Mouse (Mus musculus): ENCODE data around the gene Hfe. TPM values are rescaled to one million over a fixed set of nuclear protein-coding genes. Genes with fewer than 3 reads are reported as not detected.
"Not testable (repeated sequence)": the region's sequence is repeated elsewhere in the genome, so short reads cannot be mapped to it uniquely, and the experiment has no call there.

Hfe gene
- polyA plus RNA-seq, 1 experiment = 9.8 TPM

DNA sequence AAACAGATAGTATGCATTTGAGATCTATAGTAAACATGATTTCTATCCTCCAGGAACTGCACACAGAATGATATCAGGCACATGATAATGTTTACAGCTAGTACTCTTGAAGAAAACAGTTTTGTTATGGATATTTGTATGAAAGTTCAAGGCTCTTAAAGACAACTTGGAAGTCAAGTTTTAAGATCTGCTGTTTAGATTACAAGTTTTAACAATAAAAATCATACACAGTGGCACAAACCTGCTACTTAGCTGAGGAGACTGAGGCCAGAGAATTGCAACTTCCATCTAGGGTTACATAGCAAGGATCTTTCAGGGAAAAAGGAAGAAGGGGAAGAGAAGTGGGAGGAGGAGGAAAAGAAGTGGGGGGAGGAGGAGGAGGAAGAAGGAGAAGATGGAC, 44.3 kb upstream of the Hfe start:
- H3K4me3 ChIP-seq (ENCODE audit: control insufficient read depth, insufficient read depth, low read length) = no peak overlapping the region
- H3K4me1 ChIP-seq (replicated peaks; ENCODE audit: control insufficient read depth, insufficient read depth, low read length) = peaks cover 3% of the 10 kb centered on the region
- no peak overlapping the region for H3K27ac ChIP-seq (ENCODE audit: control insufficient read depth, insufficient read depth, low read length)
- no peak for TF ChIP-seq POLR2A (IDR thresholded peaks at IDR 0.05; ENCODE audit: control insufficient read depth, extremely low read depth, insufficient read depth, low read length, poor library complexity)
- TF ChIP-seq CTCF (IDR thresholded peaks at IDR 0.05; ENCODE audit: borderline replicate concordance, control insufficient read depth, extremely low read depth, insufficient read depth, low read length, poor library complexity) = no peak
- no peaks in the 10 kb centered on the region for H3K36me3 ChIP-seq (ENCODE audit: control insufficient read depth, insufficient read depth, low read length)
- DNase-seq = no peak
- no peaks in the 10 kb centered on the region for H3K27me3 ChIP-seq (ENCODE audit: control insufficient read depth, insufficient read depth, low read length)

DNA sequence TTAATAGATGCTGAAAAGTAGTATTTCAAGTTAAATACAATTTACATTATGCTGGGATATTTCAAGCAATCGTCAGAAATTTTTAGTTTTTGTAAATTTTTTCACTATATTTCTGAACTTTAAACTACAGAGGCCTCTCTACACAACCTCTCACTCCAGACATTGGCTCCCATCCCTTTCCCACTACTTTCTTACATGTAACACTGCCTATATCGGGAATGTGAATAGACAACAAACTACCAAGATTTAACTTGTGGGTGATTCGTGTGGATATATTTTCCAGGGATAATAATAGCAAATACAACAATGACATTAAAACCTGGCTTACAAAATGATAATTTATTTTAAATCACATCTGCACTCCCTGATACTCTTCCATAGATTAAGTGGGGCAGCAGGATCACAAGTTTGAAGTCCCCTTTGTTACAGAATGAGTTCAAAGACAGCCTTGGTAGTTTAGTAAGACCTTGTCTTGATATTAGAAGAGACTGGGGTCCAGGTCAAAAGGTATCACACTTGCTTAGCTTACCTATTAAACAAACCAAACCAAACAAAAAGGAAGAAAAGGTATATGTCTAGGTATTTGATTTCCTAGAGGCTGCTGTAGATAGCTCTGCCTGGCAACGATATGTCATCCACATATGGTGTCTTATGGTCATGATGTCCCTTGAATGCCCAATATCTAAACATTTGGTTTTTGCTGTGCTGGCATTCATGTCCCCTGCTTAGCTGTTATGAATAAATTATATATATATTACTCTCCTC, 42.8 kb upstream of the Hfe start:
- H3K27me3 ChIP-seq (ENCODE audit: control insufficient read depth, insufficient read depth, low read length) = no peaks in the 10 kb centered on the region
- TF ChIP-seq CTCF (IDR thresholded peaks at IDR 0.05; ENCODE audit: borderline replicate concordance, control insufficient read depth, extremely low read depth, insufficient read depth, low read length, poor library complexity) = no peak
- no peak for TF ChIP-seq POLR2A (IDR thresholded peaks at IDR 0.05; ENCODE audit: control insufficient read depth, extremely low read depth, insufficient read depth, low read length, poor library complexity)
- DNase-seq = no peak
- no peak overlapping the region for H3K27ac ChIP-seq (ENCODE audit: control insufficient read depth, insufficient read depth, low read length)
- H3K36me3 ChIP-seq (ENCODE audit: control insufficient read depth, insufficient read depth, low read length) = no peaks in the 10 kb centered on the region
- H3K4me3 ChIP-seq (ENCODE audit: control insufficient read depth, insufficient read depth, low read length) = no peak overlapping the region
- WGBS = 70% methylated on average over 4 of the region's 4 CpGs
- peaks cover 3% of the 10 kb centered on the region for H3K4me1 ChIP-seq (replicated peaks; ENCODE audit: control insufficient read depth, insufficient read depth, low read length)

DNA sequence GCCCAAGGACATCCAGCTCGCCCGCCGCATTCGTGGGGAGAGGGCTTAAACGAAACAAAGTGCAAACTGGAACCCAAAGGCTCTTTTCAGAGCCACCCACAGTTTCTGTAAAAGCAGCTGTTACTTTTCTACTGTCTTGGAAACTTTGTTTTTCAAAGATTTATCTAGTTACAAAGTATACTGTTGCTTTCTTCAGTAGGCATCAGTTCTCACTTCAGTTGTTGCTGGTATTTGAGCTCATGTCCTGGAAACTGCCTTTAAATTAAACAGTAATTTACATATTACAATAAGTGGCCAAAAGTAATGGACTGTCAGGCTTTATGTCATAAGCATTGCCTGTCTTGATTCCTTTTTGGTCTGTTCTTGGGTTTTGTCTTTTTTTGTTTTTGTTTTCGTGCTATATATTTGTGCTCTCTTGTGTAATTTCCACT, 42.1 kb upstream of the Hfe start:
- H3K4me3 ChIP-seq (ENCODE audit: control insufficient read depth, insufficient read depth, low read length) = no peak overlapping the region
- TF ChIP-seq POLR2A (IDR thresholded peaks at IDR 0.05; ENCODE audit: control insufficient read depth, extremely low read depth, insufficient read depth, low read length, poor library complexity) (no peak), CTCF (IDR thresholded peaks at IDR 0.05; ENCODE audit: borderline replicate concordance, control insufficient read depth, extremely low read depth, insufficient read depth, low read length, poor library complexity) (no peak)
- no peaks in the 10 kb centered on the region for H3K27me3 ChIP-seq (ENCODE audit: control insufficient read depth, insufficient read depth, low read length)
- H3K4me1 ChIP-seq (replicated peaks; ENCODE audit: control insufficient read depth, insufficient read depth, low read length) = peaks cover 3% of the 10 kb centered on the region
- 9% methylated on average over 6 of the region's 6 CpGs for WGBS
- peak overlapping the region; percentile 15; the same call in 1 of the 2 replicates for H3K27ac ChIP-seq (ENCODE audit: control insufficient read depth, insufficient read depth, low read length)
- H3K36me3 ChIP-seq (ENCODE audit: control insufficient read depth, insufficient read depth, low read length) = no peaks in the 10 kb centered on the region
- no peak for DNase-seq

DNA sequence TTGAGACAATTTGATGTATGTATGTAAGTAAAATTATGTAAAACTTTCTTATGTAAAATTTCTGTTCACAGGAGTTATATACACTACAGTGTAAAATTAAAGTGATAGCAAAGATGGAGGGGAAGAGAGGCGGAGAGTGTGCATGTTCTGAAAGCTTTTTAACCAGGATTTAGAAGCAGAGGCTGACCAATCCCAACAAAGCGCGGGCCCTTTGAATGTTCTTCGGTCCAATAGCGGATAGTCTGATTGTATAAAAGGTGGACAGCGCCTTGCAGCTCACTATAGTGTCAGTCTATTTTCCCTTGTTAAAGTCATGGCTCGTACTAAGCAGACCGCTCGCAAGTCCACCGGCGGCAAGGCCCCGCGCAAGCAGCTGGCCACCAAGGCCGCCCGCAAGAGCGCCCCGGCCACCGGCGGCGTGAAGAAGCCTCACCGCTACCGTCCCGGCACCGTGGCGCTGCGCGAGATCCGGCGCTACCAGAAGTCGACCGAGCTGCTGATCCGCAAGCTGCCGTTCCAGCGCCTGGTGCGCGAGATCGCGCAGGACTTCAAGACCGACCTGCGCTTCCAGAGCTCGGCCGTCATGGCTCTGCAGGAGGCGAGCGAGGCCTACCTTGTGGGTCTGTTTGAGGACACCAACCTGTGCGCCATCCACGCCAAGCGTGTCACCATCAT, 41.5 kb upstream of the Hfe start, which contains the start of gene Hist1h3b:
TSS of gene Hist1h3b (plus strand) at position 201 of the 675 bp plus-strand sequence.
- not testable (repeated sequence) for H3K36me3 ChIP-seq (ENCODE audit: control insufficient read depth, insufficient read depth, low read length); H3K27me3 ChIP-seq (ENCODE audit: control insufficient read depth, insufficient read depth, low read length); H3K4me1 ChIP-seq (replicated peaks; ENCODE audit: control insufficient read depth, insufficient read depth, low read length)
- peak within 1 kb of the TSS; percentile 41 for H3K4me3 ChIP-seq (ENCODE audit: control insufficient read depth, insufficient read depth, low read length)
- DNase-seq = peak; percentile 87
- peak within 1 kb of the TSS; percentile 86 for H3K27ac ChIP-seq (ENCODE audit: control insufficient read depth, insufficient read depth, low read length)
- under 1% methylated on average over 20 of the region's 47 CpGs for WGBS

DNA sequence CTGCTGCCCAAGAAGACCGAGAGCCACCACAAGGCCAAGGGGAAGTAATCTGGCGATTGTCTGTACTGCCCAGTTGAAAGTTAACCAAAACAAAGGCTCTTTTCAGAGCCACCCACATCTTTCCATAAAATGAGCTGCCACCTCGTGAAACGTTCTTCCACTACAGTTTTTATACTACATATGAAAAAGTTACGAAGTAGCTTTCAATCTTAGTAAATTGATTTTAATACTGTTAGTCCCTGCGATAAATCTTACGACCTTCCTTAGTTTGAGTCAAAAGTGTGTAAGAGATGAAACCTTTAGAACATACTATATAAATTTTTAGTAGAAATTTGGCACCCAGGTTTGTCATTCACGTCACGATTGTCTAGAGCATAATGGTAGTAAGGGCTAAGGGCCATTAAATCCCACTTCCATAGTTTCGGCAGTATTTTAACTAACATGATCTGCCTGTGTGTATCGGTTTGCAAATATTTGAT, 40.9 kb upstream of the Hfe start:
- H3K4me1 ChIP-seq (replicated peaks; ENCODE audit: control insufficient read depth, insufficient read depth, low read length) = 0 out of 2 replicates have a peak, but pooled peaks cover 2% of the 10 kb centered on the region
- peak overlapping the region; percentile 41 for H3K4me3 ChIP-seq (ENCODE audit: control insufficient read depth, insufficient read depth, low read length)
- WGBS = under 1% methylated on average over 11 of the region's 11 CpGs

DNA sequence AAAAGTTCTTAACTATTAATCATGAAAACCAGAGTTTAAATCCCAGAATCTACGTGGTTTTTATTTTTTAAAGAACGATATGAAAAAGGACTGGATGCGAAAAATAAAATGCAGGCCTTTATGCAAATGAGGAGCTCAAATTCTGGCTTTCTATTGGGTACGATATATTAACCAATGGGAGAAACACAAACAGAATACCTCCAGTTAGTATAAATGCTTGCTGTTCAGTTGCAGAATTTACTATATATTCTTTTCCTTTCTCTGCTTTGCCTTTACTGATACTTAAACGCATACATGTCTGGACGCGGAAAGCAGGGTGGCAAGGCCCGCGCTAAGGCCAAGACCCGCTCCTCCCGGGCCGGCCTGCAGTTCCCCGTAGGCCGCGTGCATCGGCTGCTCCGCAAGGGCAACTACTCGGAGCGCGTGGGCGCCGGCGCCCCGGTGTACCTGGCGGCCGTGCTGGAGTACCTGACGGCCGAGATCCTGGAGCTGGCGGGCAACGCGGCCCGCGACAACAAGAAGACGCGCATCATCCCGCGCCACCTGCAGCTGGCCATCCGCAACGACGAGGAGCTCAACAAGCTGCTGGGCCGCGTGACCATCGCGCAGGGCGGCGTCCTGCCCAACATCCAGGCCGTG, 40.3 kb upstream of the Hfe start, which contains the start of gene Hist1h2ab:
TSS of gene Hist1h2ab (plus strand) at position 288 of the 639 bp plus-strand sequence.
- peak; percentile 63 for DNase-seq
- not testable (repeated sequence) for H3K4me1 ChIP-seq (replicated peaks; ENCODE audit: control insufficient read depth, insufficient read depth, low read length); H3K27me3 ChIP-seq (ENCODE audit: control insufficient read depth, insufficient read depth, low read length); H3K36me3 ChIP-seq (ENCODE audit: control insufficient read depth, insufficient read depth, low read length)
- H3K27ac ChIP-seq (ENCODE audit: control insufficient read depth, insufficient read depth, low read length) = peak within 1 kb of the TSS; percentile 86
- WGBS = under 1% methylated on average over 32 of the region's 47 CpGs
- 0 out of 2 replicates have a peak, but pooled peaks have one; percentile 10 for TF ChIP-seq CTCF (IDR thresholded peaks at IDR 0.05; ENCODE audit: borderline replicate concordance, control insufficient read depth, extremely low read depth, insufficient read depth, low read length, poor library complexity)
- peak; percentile 60; the same call in 1 of the 2 replicates for TF ChIP-seq POLR2A (IDR thresholded peaks at IDR 0.05; ENCODE audit: control insufficient read depth, extremely low read depth, insufficient read depth, low read length, poor library complexity)
- H3K4me3 ChIP-seq (ENCODE audit: control insufficient read depth, insufficient read depth, low read length) = peak within 1 kb of the TSS; percentile 41

More for the DNA sequence above, 40.9 kb upstream of the Hfe start:
- Histone ChIP-seq H3K27me3 (ENCODE audit: control insufficient read depth, insufficient read depth, low read length) (no peaks in the 10 kb centered on the region), H3K36me3 (ENCODE audit: control insufficient read depth, insufficient read depth, low read length) (no peaks in the 10 kb centered on the region), H3K27ac (ENCODE audit: control insufficient read depth, insufficient read depth, low read length) (peak overlapping the region; percentile 86)
- TF ChIP-seq CTCF (IDR thresholded peaks at IDR 0.05; ENCODE audit: borderline replicate concordance, control insufficient read depth, extremely low read depth, insufficient read depth, low read length, poor library complexity) (no peak), POLR2A (IDR thresholded peaks at IDR 0.05; ENCODE audit: control insufficient read depth, extremely low read depth, insufficient read depth, low read length, poor library complexity) (no peak)
- DNase-seq = no peak

Data from thymus, adult 2 months (tissue).